Mouse (Mus musculus) liver, embryonic 15.5 days (tissue): ENCODE data around the gene Cpsf4. TPM values are rescaled to one million over a fixed set of nuclear protein-coding genes. Genes with fewer than 3 reads are reported as not detected.
"Not testable (repeated sequence)": the region's sequence is repeated elsewhere in the genome, so short reads cannot be mapped to it uniquely, and the experiment has no call there.

ENCODE experiments used
- ATAC-seq: fragments of 200-750 bp; cut with Nextera tagmentation; 2 replicates; pipeline ENCODE4 v1.8.0; 2017; ENCODE audit warnings: moderate number of reproducible peaks, mild to moderate bottlenecking, moderate library complexity; ENCODE audit not compliant: insufficient read depth
- H3K27ac ChIP-seq: fragments of 300-500 bp; sonication (generic); replicated peaks from 2 replicates; pipeline ENCODE4 v1.5.1; 2015; ENCODE audit warnings: mild to moderate bottlenecking, inconsistent platforms
- H3K27me3 ChIP-seq: fragments of 300-500 bp; sonication (generic); 2 replicates; pipeline ENCODE4 v1.6.1; 2015; ENCODE audit warnings: mild to moderate bottlenecking, inconsistent platforms
- H3K36me3 ChIP-seq: fragments of 300-500 bp; sonication (generic); replicated peaks from 2 replicates; pipeline ENCODE4 v1.6.1; 2015; ENCODE audit warnings: moderate library complexity, mild to moderate bottlenecking, inconsistent platforms
- H3K4me1 ChIP-seq: fragments of 300-500 bp; sonication (generic); replicated peaks from 2 replicates; pipeline ENCODE4 v1.6.1; 2015; ENCODE audit warnings: inconsistent platforms
- H3K4me2 ChIP-seq: fragments of 300-500 bp; sonication (generic); 2 replicates; pipeline ENCODE4 v1.6.1; 2015; ENCODE audit warnings: moderate library complexity, mild to moderate bottlenecking, inconsistent platforms
- H3K4me3 ChIP-seq: fragments of 300-500 bp; sonication (generic); replicated peaks from 2 replicates; pipeline ENCODE4 v1.5.1; 2015; ENCODE audit warnings: mild to moderate bottlenecking, inconsistent platforms
- H3K9ac ChIP-seq: fragments of 300-500 bp; sonication (generic); 2 replicates; pipeline ENCODE4 v1.6.1; 2015; ENCODE audit warnings: moderate library complexity, mild to moderate bottlenecking, inconsistent platforms
- H3K9me3 ChIP-seq: fragments of 300-500 bp; sonication (generic); replicated peaks from 2 replicates; pipeline ENCODE4 v1.6.1; 2016; ENCODE audit warnings: inconsistent platforms
- WGBS: fragments of 180-500 bp; shearing (Covaris S2); methylation state at CpG from one replicate; pipeline ENCODE4 v1.1.7; 2015; ENCODE audit warnings: mixed read lengths; ENCODE audit not compliant: insufficient replicate concordance; 5-methylcytosine and 5-hydroxymethylcytosine counted together
- polyA plus RNA-seq: library from polyadenylated mRNA; unstranded; fragments of >200 nt; fragmentation: Nextera tagmentation; extraction: Ambion mirVana; gene quantifications from 2 replicates; pipeline ENCODE4 v1.2.1, GENCODE M21; 2015

The Cpsf4 gene
- polyA plus RNA-seq, 1 experiment from 2014 or later = 25.1 TPM

DNA sequence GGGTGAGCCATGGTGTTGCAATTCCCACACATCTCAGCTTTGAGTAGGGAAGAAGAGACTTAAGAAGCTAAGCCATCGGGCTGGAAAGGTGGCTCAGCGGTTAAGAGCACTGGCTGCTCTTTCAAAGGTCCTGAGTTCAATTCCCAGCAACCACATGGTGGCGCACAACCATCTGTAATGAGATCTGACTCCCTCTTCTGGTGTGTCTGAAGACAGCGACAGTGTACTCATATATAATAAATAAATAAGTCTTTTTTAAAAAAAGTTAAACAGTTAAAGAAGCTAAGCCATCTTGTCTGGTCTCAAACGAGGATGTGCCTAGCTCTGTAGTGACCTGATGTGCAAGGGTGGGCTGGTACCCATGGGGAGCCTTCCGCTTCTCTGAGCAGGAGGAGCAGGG lies 33.7 kb upstream of the Cpsf4 start:
- Histone ChIP-seq H3K36me3 (peaks cover 86% of the 10 kb centered on the region), H3K4me1 (peaks cover 23% of the 10 kb centered on the region)
- 83% methylated on average over 6 of the region's 6 CpGs for WGBS
- not testable (repeated sequence) for H3K9me3 ChIP-seq, H3K9ac ChIP-seq, H3K4me2 ChIP-seq, H3K4me3 ChIP-seq, ATAC-seq, H3K27ac ChIP-seq, H3K27me3 ChIP-seq

DNA sequence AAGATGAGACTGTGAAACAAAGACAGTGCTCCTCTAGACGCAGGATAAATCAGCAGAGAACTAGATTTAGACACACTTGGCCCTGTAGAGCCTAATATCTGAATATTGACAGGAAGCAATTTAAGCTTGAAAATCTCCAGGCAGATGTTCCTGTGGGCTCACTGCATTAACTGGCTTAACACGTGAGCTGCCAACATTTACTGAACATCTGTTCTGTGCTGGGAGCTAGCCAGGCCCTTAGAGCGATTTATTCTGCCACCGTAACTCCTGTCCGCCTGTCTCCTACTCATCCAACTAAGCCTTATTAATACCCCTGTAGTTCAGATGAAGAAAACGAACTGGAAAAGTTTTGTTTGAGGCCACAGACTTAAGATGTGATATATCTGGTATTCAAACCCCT lies 28.2 kb upstream of the Cpsf4 start:
- Histone ChIP-seq H3K9me3 (no peaks in the 10 kb centered on the region), H3K27ac (peak overlapping the region; percentile 93), H3K4me1 (peaks cover 46% of the 10 kb centered on the region), H3K4me3 (peak overlapping the region; percentile 90), H3K27me3 (no peaks in the 10 kb centered on the region), H3K4me2 (peak overlapping the region; percentile 80), H3K9ac (peak overlapping the region; percentile 91), H3K36me3 (peaks cover 57% of the 10 kb centered on the region)
- ATAC-seq = no peak
- 11% methylated on average over 6 of the region's 6 CpGs for WGBS

DNA sequence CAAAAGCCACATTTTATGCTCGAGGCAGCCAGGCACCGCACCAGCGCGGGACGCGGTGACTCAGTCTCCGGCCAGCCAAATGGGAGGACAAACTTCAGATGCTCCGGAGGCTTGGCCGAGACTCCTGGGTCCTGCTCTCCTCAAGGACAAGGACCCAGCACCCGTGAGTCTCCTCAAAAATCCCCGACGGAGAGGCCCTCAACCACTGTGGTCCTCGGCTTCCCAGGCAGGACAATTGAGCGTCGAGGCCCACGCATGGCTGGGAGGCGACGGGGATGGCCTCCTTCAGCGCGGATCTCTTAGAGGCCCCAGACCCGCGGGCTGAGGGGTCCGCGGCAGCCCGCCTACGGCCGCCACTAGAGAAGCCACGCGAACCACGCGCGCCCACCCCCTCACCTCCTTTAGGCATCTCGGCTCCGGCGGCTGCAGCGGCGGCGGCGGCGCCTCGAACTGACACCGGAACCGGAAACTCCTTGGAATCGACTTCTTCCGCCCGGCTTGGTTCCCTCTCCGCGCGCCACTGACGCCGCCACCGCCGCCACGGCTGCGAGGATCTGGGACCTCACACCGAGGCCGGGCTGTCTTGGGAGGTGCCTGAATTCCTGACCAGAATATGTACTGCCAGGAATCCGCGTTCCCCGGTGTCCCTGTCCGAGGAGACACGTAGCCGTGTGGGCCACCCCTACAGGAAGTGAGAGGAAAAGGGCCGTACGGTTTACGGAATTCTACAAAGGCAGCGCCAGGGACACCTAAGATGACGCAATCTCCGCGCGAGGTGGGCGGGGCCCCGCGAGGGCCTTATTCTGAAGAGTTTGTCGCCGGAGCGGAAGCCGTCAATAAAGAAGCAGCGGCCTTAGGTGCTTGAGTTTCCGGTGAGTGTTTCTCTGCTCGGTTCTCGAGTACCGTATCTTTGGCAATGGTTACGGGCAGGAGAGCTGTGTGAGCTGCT lies 27.2 kb upstream of the Cpsf4 start, which contains the start of the genes Pdap1 and Bud31:
Gene Pdap1, minus strand, starts transcription at position 668 of the 949 bp plus-strand sequence.
Gene Bud31, plus strand, starts transcription at position 792 of the 949 bp plus-strand sequence.
- ATAC-seq = peak; percentile 92
- Histone ChIP-seq H3K27me3 (no peaks in the 10 kb centered on the region), H3K4me3 (peak within 1 kb of the TSS; percentile 90), H3K36me3 (peaks cover 57% of the 10 kb centered on the region), H3K4me1 (peaks cover 46% of the 10 kb centered on the region), H3K4me2 (peak within 1 kb of the TSS; percentile 80), H3K9me3 (no peaks in the 10 kb centered on the region), H3K27ac (peak within 1 kb of the TSS; percentile 93), H3K9ac (peak within 1 kb of the TSS; percentile 91)
- under 1% methylated on average over 84 of the region's 84 CpGs for WGBS

DNA sequence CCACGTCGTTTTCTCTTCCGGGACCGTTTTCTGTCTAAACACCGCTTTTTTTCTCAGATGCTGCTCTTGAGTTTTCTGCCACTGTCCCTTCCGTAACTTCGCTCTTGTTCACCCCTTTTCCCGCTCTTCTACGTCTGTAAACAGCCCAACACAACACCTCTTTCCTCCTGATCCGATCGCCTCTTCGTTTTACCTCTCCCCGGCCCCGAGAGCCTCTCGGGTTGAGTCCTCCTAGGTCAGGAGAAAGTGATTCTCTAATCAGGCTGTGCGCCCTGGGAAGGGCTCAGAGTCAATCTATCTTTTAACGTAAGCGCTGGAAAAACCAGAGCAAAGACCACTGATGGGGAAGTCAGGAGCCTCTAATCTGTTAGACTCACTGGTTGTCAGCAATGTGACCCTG lies 26.4 kb upstream of the Cpsf4 start:
- peak overlapping the region; percentile 93 for H3K27ac ChIP-seq
- H3K4me2 ChIP-seq = peak overlapping the region; percentile 80
- no peaks in the 10 kb centered on the region for H3K27me3 ChIP-seq
- peak overlapping the region; percentile 91 for H3K9ac ChIP-seq
- no peaks in the 10 kb centered on the region for H3K9me3 ChIP-seq
- peaks cover 57% of the 10 kb centered on the region for H3K36me3 ChIP-seq
- peak overlapping the region; percentile 90 for H3K4me3 ChIP-seq
- peaks cover 46% of the 10 kb centered on the region for H3K4me1 ChIP-seq
- ATAC-seq = peak; percentile 31
- WGBS = under 1% methylated on average over 18 of the region's 18 CpGs

DNA sequence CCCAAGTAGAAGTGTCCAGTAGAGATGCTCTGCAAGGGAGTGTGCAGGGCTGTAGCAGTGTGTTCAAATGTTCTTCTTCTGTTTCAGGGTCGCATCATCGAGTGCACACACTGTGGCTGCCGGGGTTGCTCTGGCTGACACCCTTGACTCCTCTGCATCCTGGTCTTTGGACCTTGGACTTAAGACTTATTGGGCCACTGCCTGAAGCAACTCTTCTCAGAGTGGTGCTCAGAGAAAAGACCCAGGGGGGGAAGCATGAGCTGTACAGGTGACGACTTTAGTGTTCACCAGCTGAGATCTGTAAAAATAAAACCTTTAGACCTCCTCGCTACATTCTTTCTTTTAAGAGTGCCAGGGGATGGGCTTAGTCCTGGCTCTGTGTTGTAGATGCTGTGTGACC lies 19.3 kb upstream of the Cpsf4 start:
- H3K27me3 ChIP-seq = no peaks in the 10 kb centered on the region
- peaks cover 38% of the 10 kb centered on the region for H3K4me1 ChIP-seq
- no peak overlapping the region for H3K27ac ChIP-seq
- peaks cover 100% of the 10 kb centered on the region for H3K36me3 ChIP-seq
- 77% methylated on average over 5 of the region's 5 CpGs for WGBS
- no peak overlapping the region for H3K4me2 ChIP-seq
- no peak overlapping the region for H3K4me3 ChIP-seq
- H3K9me3 ChIP-seq = no peaks in the 10 kb centered on the region
- no peak overlapping the region for H3K9ac ChIP-seq
- ATAC-seq = no peak

DNA sequence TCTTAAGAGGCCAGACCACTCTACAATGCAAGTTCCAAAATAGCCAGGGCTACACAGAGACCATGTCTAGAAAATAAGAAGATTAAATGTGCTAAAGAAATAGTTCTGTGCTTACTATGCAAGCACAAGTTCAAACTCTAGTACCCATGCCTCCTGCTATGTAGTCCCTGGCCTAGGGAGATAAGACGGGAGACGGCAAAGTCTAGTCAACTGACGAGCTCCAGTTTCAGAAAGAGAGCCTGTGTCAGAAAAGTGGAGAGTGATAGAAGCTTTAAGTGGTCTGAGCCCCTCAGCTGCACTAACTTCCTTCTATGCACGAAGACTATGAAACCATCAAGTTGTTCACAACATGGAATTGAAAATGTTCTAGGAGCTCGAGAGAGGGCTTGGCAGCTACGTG lies 17.7 kb upstream of the Cpsf4 start:
- Histone ChIP-seq H3K27ac (peak overlapping the region; percentile 45; the same call in 1 of the 2 replicates), H3K4me3 (no peak overlapping the region), H3K36me3 (peaks cover 98% of the 10 kb centered on the region), H3K4me1 (peaks cover 49% of the 10 kb centered on the region), H3K9ac (no peak overlapping the region), H3K27me3 (no peaks in the 10 kb centered on the region), H3K4me2 (no peak overlapping the region), H3K9me3 (no peaks in the 10 kb centered on the region)
- 34% methylated on average over 6 of the region's 6 CpGs for WGBS
- peak; percentile 40; the same call in 1 of the 2 replicates for ATAC-seq

DNA sequence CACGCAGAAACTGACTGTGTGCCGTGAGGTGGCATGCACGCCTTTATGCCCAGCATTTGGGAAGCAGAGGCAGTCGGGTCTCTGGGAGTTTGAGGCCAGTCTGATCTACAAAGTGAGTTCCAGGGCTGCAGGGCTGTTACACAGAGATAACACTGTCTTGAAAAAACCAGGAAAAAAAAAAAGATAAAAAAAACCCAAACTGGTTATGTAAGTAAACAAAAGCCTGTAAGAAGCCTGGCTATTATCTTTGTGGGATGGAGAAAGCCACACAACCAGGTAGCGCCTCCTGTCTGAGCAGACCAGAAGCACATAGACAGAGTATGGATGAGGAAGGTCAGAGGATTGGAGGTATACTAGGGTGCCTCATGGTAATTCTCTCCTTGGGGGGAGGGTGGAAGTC lies 14.3 kb upstream of the Cpsf4 start:
- Histone ChIP-seq H3K27ac (peak overlapping the region; percentile 52), H3K27me3 (no peaks in the 10 kb centered on the region), H3K9ac (no peak overlapping the region), H3K36me3 (peaks cover 92% of the 10 kb centered on the region), H3K4me3 (no peak overlapping the region), H3K4me1 (peaks cover 46% of the 10 kb centered on the region), H3K9me3 (no peaks in the 10 kb centered on the region), H3K4me2 (no peak overlapping the region)
- 35% methylated on average over 5 of the region's 5 CpGs for WGBS
- peak; percentile 51 for ATAC-seq

DNA sequence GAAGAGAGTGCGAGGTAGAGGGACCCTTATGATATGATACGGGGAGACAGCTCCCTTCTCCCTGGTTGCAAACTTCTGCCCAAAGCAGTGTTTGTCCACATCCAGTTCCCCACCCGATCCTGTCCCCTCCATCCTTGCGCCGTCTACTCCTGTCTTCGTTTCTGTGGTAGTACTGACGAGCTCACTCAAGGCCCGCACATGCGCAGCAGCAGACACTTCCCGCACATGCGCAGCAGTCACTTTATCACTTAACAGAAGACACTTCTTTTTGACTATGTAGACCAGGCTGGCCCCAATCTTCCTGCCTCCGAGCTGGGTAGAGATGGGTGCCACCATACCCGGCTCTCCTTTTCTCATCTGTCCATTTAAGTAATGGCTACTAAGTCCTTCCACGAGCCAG lies 5.7 kb upstream of the Cpsf4 start:
- Histone ChIP-seq H3K4me2 (no peak overlapping the region), H3K27me3 (no peaks in the 10 kb centered on the region), H3K4me1 (peaks cover 20% of the 10 kb centered on the region), H3K9ac (no peak overlapping the region), H3K27ac (no peak overlapping the region), H3K4me3 (no peak overlapping the region), H3K9me3 (no peaks in the 10 kb centered on the region), H3K36me3 (peaks cover 82% of the 10 kb centered on the region)
- ATAC-seq = no peak
- 86% methylated on average over 14 of the region's 14 CpGs for WGBS

DNA sequence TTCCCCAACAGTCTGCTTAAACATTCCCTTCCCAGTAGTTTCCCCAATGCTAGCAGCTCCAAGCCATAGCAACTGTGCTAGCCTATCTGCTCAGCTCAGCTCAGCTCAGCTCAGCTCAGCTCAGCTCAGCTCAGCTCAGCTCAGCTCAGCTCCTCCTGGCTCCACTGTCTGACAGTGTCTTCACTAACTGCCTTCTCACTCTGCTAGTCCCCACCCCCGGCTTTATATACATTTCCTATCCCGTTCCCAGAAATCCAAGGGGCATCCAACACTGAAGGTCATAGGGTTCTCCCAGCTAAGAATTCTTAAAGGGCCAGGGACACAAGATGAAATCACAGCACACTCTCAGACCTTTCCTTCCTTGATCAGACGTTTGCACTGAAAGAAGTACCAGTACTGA lies 2.3 kb upstream of the Cpsf4 start:
- Histone ChIP-seq H3K9ac (no peak overlapping the region), H3K36me3 (peaks cover 55% of the 10 kb centered on the region), H3K4me1 (peaks cover 43% of the 10 kb centered on the region), H3K27me3 (no peaks in the 10 kb centered on the region), H3K4me2 (peak overlapping the region; percentile 7; the same call in 1 of the 2 replicates), H3K4me3 (no peak overlapping the region), H3K9me3 (no peaks in the 10 kb centered on the region), H3K27ac (no peak overlapping the region)
- 63% methylated on average over 3 of the region's 3 CpGs for WGBS
- no peak for ATAC-seq

DNA sequence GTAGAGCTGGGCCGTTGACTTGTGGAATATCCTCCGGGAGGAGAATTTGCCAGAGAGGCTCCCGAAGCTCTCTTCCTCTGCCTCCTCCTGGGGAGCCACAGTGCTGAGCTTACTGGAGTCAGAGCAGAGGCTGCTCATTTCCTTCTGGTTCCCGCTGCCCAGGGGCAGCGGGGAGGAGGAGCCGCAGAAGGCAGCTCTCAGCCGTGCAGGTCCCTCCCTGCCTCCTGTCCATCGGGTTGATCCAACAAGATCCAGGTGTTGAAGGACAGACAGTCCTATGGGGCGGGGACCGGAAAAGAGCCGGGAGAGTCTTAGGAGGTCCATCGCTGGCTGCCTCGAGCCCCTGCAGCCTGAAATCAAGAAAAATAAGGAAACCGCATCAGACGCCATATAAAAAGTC lies 1.8 kb upstream of the Cpsf4 start:
- 86% methylated on average over 15 of the region's 15 CpGs for WGBS
- H3K36me3 ChIP-seq = peaks cover 52% of the 10 kb centered on the region
- ATAC-seq = no peak
- no peaks in the 10 kb centered on the region for H3K27me3 ChIP-seq
- no peak overlapping the region for H3K4me3 ChIP-seq
- no peaks in the 10 kb centered on the region for H3K9me3 ChIP-seq
- no peak overlapping the region for H3K9ac ChIP-seq
- H3K4me1 ChIP-seq = peaks cover 44% of the 10 kb centered on the region
- no peak overlapping the region for H3K27ac ChIP-seq
- peak overlapping the region; percentile 7; the same call in 1 of the 2 replicates for H3K4me2 ChIP-seq

DNA sequence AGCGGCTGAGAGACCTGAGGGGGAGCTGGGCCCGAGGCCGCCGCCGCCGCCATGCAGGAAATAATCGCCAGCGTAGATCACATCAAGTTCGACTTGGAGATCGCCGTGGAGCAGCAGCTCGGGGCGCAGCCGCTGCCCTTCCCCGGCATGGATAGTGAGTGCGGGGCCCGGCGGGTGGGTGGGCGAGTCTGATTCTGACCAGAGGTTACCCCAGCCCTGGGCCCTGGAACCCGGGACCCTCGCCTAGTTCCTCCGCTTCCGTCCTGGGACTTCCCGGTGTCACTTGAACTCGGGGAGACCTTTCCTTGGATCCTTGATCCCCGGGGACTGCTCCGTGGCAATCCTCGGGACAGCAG lies 271 bp downstream of the Cpsf4 start:
- ATAC-seq = peak; percentile 19

More for the DNA sequence above, 271 bp downstream of the Cpsf4 start:
- Histone ChIP-seq H3K27ac (peak overlapping the region; percentile 87), H3K4me2 (peak overlapping the region; percentile 89), H3K4me3 (peak overlapping the region; percentile 99), H3K36me3 (peaks cover 54% of the 10 kb centered on the region), H3K4me1 (peaks cover 46% of the 10 kb centered on the region), H3K9me3 (no peaks in the 10 kb centered on the region), H3K27me3 (no peaks in the 10 kb centered on the region), H3K9ac (peak overlapping the region; percentile 99)
- WGBS = under 1% methylated on average over 28 of the region's 28 CpGs
